Mouse (Mus musculus) cerebellum, adult 2 months (tissue): ENCODE measurements around the gene Flvcr1.

Source experiments
- CTCF ChIP-seq: fragments of 200-500 bp; IDR thresholded peaks from 2 replicates; pipeline ENCODE4 v1.5.1; 2011; ENCODE audit warnings: low read depth, mild to moderate bottlenecking, control low read depth, low read length, moderate library complexity, borderline replicate concordance; ENCODE audit not compliant: insufficient read depth
- POLR2A ChIP-seq: fragments of 200-500 bp; IDR thresholded peaks from 2 replicates; pipeline ENCODE4 v1.6.1; 2011; ENCODE audit warnings: low read length, control low read depth, borderline replicate concordance; ENCODE audit not compliant: insufficient read depth

GRCm38 (mm10) chr1:191054870-191055532 lies 29.0 kb upstream of the Flvcr1 start:
- TF ChIP-seq CTCF (no peak), POLR2A (no peak)
